Mouse (Mus musculus) liver, adult 2 months (tissue): ENCODE measurements around the gene Otub2.

ENCODE experiments used
- CTCF ChIP-seq: fragments of 200-500 bp; IDR thresholded peaks from 2 replicates; pipeline ENCODE4 v1.5.1; 2011; ENCODE audit warnings: low read depth, low read length, control low read depth
- POLR2A ChIP-seq: fragments of 200-500 bp; IDR thresholded peaks from 2 replicates; pipeline ENCODE4 v1.6.1; 2011; ENCODE audit warnings: low read length, control low read depth; ENCODE audit not compliant: insufficient read depth; ENCODE audit errors: extremely low read depth

GRCm38 (mm10) chr12:103453361-103453760 is 64.9 kb downstream of the Otub2 start:
- TF ChIP-seq POLR2A (no peak), CTCF (no peak)
